Mouse (Mus musculus) embryonic facial prominence, embryonic 15.5 days (tissue): ENCODE results near the gene Tmem235. TPM values are rescaled to one million over a fixed set of nuclear protein-coding genes. Genes with fewer than 3 reads are reported as not detected.

ENCODE experiments used
- ATAC-seq: fragments of 200-750 bp; cut with Nextera tagmentation; 2 replicates; pipeline ENCODE4 v1.8.0; 2017; ENCODE audit warnings: low read depth, moderate TSS enrichment; ENCODE audit not compliant: insufficient number of reproducible peaks, low FRiP score, low TSS enrichment
- H3K27ac ChIP-seq: fragments of 300-500 bp; sonication (generic); replicated peaks from 2 replicates; pipeline ENCODE4 v1.5.1; 2015; ENCODE audit warnings: mild to moderate bottlenecking, inconsistent platforms
- H3K27me3 ChIP-seq: fragments of 300-500 bp; sonication (generic); 2 replicates; pipeline ENCODE4 v1.6.1; 2015; ENCODE audit warnings: inconsistent platforms
- H3K36me3 ChIP-seq: fragments of 300-500 bp; sonication (generic); 2 replicates; pipeline ENCODE4 v1.6.1; 2015; ENCODE audit warnings: mild to moderate bottlenecking, inconsistent platforms
- H3K4me1 ChIP-seq: fragments of 300-500 bp; sonication (generic); 2 replicates; pipeline ENCODE4 v1.6.1; 2015; ENCODE audit warnings: inconsistent platforms
- H3K4me2 ChIP-seq: fragments of 300-500 bp; sonication (generic); replicated peaks from 2 replicates; pipeline ENCODE4 v1.6.1; 2015; ENCODE audit warnings: mild to moderate bottlenecking, inconsistent platforms
- H3K4me3 ChIP-seq: fragments of 300-500 bp; sonication (generic); replicated peaks from 2 replicates; pipeline ENCODE4 v1.5.1; 2015; ENCODE audit warnings: mild to moderate bottlenecking, inconsistent platforms
- H3K9ac ChIP-seq: fragments of 300-500 bp; sonication (generic); 2 replicates; pipeline ENCODE4 v1.6.1; 2015; ENCODE audit warnings: inconsistent platforms
- H3K9me3 ChIP-seq: fragments of 300-500 bp; sonication (generic); replicated peaks from 2 replicates; pipeline ENCODE4 v1.6.1; 2016; ENCODE audit warnings: inconsistent platforms
- WGBS: fragments of 180-500 bp; shearing (Covaris S2); methylation state at CpG from one replicate; pipeline ENCODE4 v1.1.7; 2015; 5-methylcytosine and 5-hydroxymethylcytosine counted together
- polyA plus RNA-seq: library from polyadenylated mRNA; unstranded; fragments of >200 nt; fragmentation: Nextera tagmentation; extraction: Ambion mirVana; gene quantifications from 2 replicates; pipeline ENCODE4 v1.2.1, GENCODE M21; 2015

Tmem235 gene
- polyA plus RNA-seq, 1 experiment from 2014 or later, result not detected

DNA sequence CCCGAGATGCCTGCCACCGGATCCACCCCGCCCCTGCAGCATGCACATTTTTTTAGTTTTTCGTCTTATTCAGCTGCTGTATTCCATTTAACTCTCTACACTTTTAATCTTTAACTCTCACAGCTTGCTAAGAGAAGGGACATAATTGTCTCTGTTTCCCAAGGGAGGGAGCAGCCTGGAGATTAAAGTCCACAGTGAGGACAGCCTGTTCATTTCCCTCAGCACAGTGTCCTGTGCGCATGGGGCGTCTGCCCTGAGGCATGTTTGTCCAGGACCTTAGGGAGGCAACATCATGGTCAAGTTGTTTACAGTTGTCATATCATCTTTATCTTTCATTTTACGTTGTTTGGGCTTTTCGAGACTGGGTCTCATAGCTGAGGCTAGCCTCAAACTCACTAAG is 26.5 kb upstream of the Tmem235 start:
- WGBS, result 84% methylated on average over 8 of the region's 8 CpGs
- Histone ChIP-seq H3K27me3 (no peaks in the 10 kb centered on the region), H3K4me2 (no peak overlapping the region), H3K36me3 (no peaks in the 10 kb centered on the region), H3K9ac (no peak overlapping the region), H3K27ac (no peak overlapping the region), H3K4me3 (no peak overlapping the region), H3K9me3 (no peaks in the 10 kb centered on the region), H3K4me1 (peaks cover 38% of the 10 kb centered on the region)
- ATAC-seq, result no peak

- H3K4me3 ChIP-seq, result peak overlapping the region; percentile 16
- no peak for ATAC-seq
- no peaks in the 10 kb centered on the region for H3K9me3 ChIP-seq
- H3K4me2 ChIP-seq, result peak overlapping the region; percentile 38
- H3K9ac ChIP-seq, result no peak overlapping the region
- H3K27ac ChIP-seq, result no peak overlapping the region
- H3K27me3 ChIP-seq, result no peaks in the 10 kb centered on the region
- H3K36me3 ChIP-seq, result no peaks in the 10 kb centered on the region
- H3K4me1 ChIP-seq, result peaks cover 29% of the 10 kb centered on the region
- 25% methylated on average over 13 of the region's 13 CpGs for WGBS
Measured at GRCm38 (mm10) chr11:117836306-117836705, 24.2 kb upstream of the Tmem235 start.

- Histone ChIP-seq H3K36me3 (no peaks in the 10 kb centered on the region), H3K9me3 (no peaks in the 10 kb centered on the region), H3K9ac (no peak overlapping the region), H3K4me3 (no peak overlapping the region), H3K27ac (peak overlapping the region; percentile 44; the same call in 1 of the 2 replicates), H3K4me2 (no peak overlapping the region), H3K27me3 (no peaks in the 10 kb centered on the region), H3K4me1 (peaks cover 18% of the 10 kb centered on the region; the same call in 1 of the 2 replicates)
- 0 out of 2 replicates have a peak, but pooled peaks have one; percentile 48 for ATAC-seq
- WGBS, result 42% methylated on average over 2 of the region's 2 CpGs
Measured at GRCm38 (mm10) chr11:117838572-117838971, 22.0 kb upstream of the Tmem235 start.

- Histone ChIP-seq H3K9ac (no peak overlapping the region), H3K27ac (0 out of 2 replicates have a peak overlapping the region, but pooled peaks have one; percentile 23), H3K4me3 (no peak overlapping the region), H3K4me2 (no peak overlapping the region), H3K4me1 (peaks cover 18% of the 10 kb centered on the region; the same call in 1 of the 2 replicates), H3K9me3 (no peaks in the 10 kb centered on the region), H3K27me3 (no peaks in the 10 kb centered on the region), H3K36me3 (no peaks in the 10 kb centered on the region)
- ATAC-seq, result no peak
- 83% methylated on average over 1 of the region's 1 CpGs for WGBS
Measured at GRCm38 (mm10) chr11:117839021-117839420, 21.5 kb upstream of the Tmem235 start.

- whole genome bisulfite sequencing, result 57% methylated on average over 1 of the region's 1 CpGs
- H3K9me3 ChIP-seq, result no peaks in the 10 kb centered on the region
- no peak overlapping the region for H3K9ac ChIP-seq
- no peaks in the 10 kb centered on the region for H3K36me3 ChIP-seq
- H3K27me3 ChIP-seq, result no peaks in the 10 kb centered on the region
- H3K4me1 ChIP-seq, result peaks cover 22% of the 10 kb centered on the region; the same call in 1 of the 2 replicates
- ATAC-seq, result no peak
- H3K4me3 ChIP-seq, result no peak overlapping the region
- no peak overlapping the region for H3K4me2 ChIP-seq
- H3K27ac ChIP-seq, result no peak overlapping the region
Measured at GRCm38 (mm10) chr11:117840910-117841309, 19.6 kb upstream of the Tmem235 start.

DNA sequence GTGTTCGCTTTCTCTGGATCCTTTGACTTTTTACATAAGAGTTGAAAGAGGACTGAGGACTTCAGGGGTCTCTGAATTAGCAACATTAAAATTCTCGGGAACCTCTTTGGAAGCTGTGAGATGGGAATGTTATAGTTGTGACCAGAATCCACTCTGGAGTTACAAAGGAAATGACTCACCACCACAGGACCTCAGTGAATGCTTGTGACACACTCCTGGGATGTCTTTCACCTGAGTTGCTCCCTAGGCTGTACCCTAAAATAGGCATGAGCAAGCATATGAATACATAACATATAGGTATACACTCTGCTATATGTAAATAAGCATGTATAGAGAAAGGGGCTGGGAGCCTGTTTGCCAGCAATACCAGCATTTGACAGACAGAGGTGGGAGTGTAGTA is 17.1 kb upstream of the Tmem235 start:
- Histone ChIP-seq H3K9ac (no peak overlapping the region), H3K4me3 (no peak overlapping the region), H3K36me3 (no peaks in the 10 kb centered on the region), H3K4me2 (no peak overlapping the region), H3K27ac (no peak overlapping the region), H3K27me3 (no peaks in the 10 kb centered on the region), H3K4me1 (peaks cover 22% of the 10 kb centered on the region), H3K9me3 (no peaks in the 10 kb centered on the region)
- 81% methylated on average over 2 of the region's 2 CpGs for WGBS
- no peak for ATAC-seq

DNA sequence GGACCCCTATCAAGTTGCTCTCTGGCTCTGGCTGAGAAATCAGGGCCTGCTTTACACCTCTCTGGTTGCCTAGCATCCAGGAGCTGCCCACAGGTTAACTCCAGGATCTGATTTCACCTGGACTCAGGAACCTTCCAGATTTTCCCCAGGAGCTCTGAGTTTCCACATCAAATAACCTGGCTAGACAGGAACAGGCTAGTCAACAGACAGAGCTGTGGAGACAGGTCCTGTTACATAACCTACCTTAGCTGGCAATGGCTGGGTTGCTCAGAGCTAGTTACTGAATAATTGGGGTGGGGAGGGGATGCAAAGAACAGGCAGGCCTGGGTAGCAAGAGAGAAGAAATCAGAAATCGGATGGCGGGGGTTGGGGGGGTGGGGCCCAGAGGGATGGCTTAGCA is 15.6 kb upstream of the Tmem235 start:
- peak overlapping the region; percentile 63; the same call in 1 of the 2 replicates for H3K27ac ChIP-seq
- no peak overlapping the region for H3K4me2 ChIP-seq
- H3K36me3 ChIP-seq, result no peaks in the 10 kb centered on the region
- no peak overlapping the region for H3K4me3 ChIP-seq
- 62% methylated on average over 2 of the region's 2 CpGs for WGBS
- no peaks in the 10 kb centered on the region for H3K27me3 ChIP-seq
- H3K9ac ChIP-seq, result no peak overlapping the region
- H3K4me1 ChIP-seq, result peaks cover 25% of the 10 kb centered on the region
- ATAC-seq, result no peak
- H3K9me3 ChIP-seq, result no peaks in the 10 kb centered on the region

- H3K36me3 ChIP-seq, result no peaks in the 10 kb centered on the region
- no peak for ATAC-seq
- H3K4me2 ChIP-seq, result no peak overlapping the region
- no peak overlapping the region for H3K9ac ChIP-seq
- 74% methylated on average over 2 of the region's 2 CpGs for WGBS
- H3K27ac ChIP-seq, result no peak overlapping the region
- H3K27me3 ChIP-seq, result no peaks in the 10 kb centered on the region
- H3K4me3 ChIP-seq, result no peak overlapping the region
- peaks cover 31% of the 10 kb centered on the region for H3K4me1 ChIP-seq
- H3K9me3 ChIP-seq, result no peaks in the 10 kb centered on the region
Measured at GRCm38 (mm10) chr11:117845651-117846050, 14.9 kb upstream of the Tmem235 start.

DNA sequence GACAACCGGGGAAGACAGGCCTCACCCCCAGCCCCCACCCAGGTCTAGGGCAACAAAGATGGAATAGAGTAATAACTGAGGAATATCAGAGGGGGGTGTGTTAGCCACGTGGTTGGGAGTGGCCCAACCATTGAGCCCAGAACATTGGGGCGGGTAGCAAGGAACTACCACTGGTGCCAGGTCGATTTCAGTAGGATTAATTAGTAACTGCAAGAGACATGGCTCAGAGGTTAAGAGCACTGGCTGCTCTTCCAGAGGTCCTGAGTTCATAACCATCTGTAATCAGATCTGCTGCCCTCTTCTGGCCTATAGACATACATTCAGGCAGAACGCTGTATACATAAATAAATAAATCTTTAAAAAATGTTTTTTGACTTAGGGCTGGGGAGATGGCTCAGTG is 13.9 kb upstream of the Tmem235 start:
- H3K9ac ChIP-seq, result no peak overlapping the region
- no peaks in the 10 kb centered on the region for H3K36me3 ChIP-seq
- WGBS, result 52% methylated on average over 5 of the region's 5 CpGs
- H3K4me2 ChIP-seq, result no peak overlapping the region
- H3K9me3 ChIP-seq, result no peaks in the 10 kb centered on the region
- ATAC-seq, result no peak
- H3K27ac ChIP-seq, result no peak overlapping the region
- no peaks in the 10 kb centered on the region for H3K27me3 ChIP-seq
- no peak overlapping the region for H3K4me3 ChIP-seq
- H3K4me1 ChIP-seq, result peaks cover 31% of the 10 kb centered on the region

DNA sequence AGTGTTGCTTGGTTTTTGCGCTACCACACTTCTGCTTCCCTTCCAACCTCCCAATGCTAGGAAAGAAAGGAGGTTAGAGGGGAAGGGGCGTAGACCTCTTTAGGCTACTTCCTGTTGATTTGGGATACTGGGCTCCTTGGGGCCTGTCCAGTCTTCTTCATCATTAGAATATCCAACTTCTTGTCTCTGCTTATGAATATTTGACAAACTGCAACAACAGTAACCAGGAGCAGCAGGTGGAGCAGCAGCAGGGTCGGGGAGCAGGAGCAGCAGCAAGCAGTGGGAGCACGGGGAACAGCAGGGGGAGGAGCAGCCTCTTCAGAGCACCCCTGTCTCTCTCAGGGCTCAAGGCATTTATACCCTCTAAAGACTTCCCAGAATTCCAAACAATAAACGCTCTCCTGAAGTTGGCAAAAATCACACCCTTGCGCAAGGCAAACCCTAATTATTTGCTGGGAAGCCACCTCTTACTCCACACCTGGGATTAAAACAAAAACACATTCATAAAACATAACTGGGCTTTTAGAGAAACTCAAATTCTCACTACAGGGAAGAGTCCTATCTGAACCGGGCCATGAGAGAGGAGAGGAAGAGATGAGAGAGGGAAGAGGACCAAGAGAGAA is 12.8 kb upstream of the Tmem235 start:
- peaks cover 6% of the 10 kb centered on the region for H3K36me3 ChIP-seq
- 70% methylated on average over 7 of the region's 7 CpGs for WGBS

GRCm38 (mm10) chr11:117848271-117848984 is 12.1 kb upstream of the Tmem235 start:
- 2% methylated on average over 19 of the region's 19 CpGs for WGBS
- peaks cover 14% of the 10 kb centered on the region for H3K36me3 ChIP-seq
- H3K9ac ChIP-seq, result peak overlapping the region; percentile 79

More for the DNA sequence above, 12.8 kb upstream of the Tmem235 start:
- H3K4me2 ChIP-seq, result peak overlapping the region; percentile 91
- peak overlapping the region; percentile 98 for H3K27ac ChIP-seq
- no peaks in the 10 kb centered on the region for H3K9me3 ChIP-seq
- peak overlapping the region; percentile 74 for H3K4me3 ChIP-seq
- no peak for ATAC-seq
- peak overlapping the region; percentile 79 for H3K9ac ChIP-seq
- no peaks in the 10 kb centered on the region for H3K27me3 ChIP-seq
- H3K4me1 ChIP-seq, result peaks cover 31% of the 10 kb centered on the region

More at GRCm38 (mm10) chr11:117848271-117848984, 12.1 kb upstream of the Tmem235 start:
- Histone ChIP-seq H3K9me3 (no peaks in the 10 kb centered on the region), H3K4me2 (peak overlapping the region; percentile 91), H3K27me3 (no peaks in the 10 kb centered on the region), H3K4me1 (peaks cover 31% of the 10 kb centered on the region), H3K4me3 (peak overlapping the region; percentile 74), H3K27ac (peak overlapping the region; percentile 98)
- peak; percentile 79 for ATAC-seq
